Mouse (Mus musculus) liver, adult 2 months (tissue): Measurements from ENCODE around the gene Vstm2l. TPM values are rescaled to one million over a fixed set of nuclear protein-coding genes. Genes with fewer than 3 reads are reported as not detected.

Experiments
- DNase-seq: peaks from one replicate; pipeline ENCODE4 v3.0.0-alpha.2; 2011; ENCODE audit warnings: low read depth, low spot score; ENCODE audit errors: extremely low read depth
- H3K27ac ChIP-seq: fragments of 200-500 bp; replicated peaks from 2 replicates; pipeline ENCODE4 v1.5.1; 2012; ENCODE audit warnings: low read depth, mild to moderate bottlenecking, control low read depth, inconsistent platforms, low read length; ENCODE audit not compliant: insufficient read depth
- H3K27me3 ChIP-seq: fragments of 200-500 bp; 2 replicates; pipeline ENCODE4 v1.6.1; 2012; ENCODE audit warnings: mild to moderate bottlenecking, moderate library complexity, low read length, inconsistent platforms; ENCODE audit not compliant: control insufficient read depth, insufficient read depth
- H3K36me3 ChIP-seq: fragments of 200-500 bp; 2 replicates; pipeline ENCODE4 v1.6.1; 2012; ENCODE audit warnings: low read length, inconsistent platforms; ENCODE audit not compliant: control insufficient read depth, insufficient read depth
- H3K4me1 ChIP-seq: fragments of 200-500 bp; 2 replicates; pipeline ENCODE4 v1.6.1; 2011; ENCODE audit warnings: low read length; ENCODE audit not compliant: control insufficient read depth, insufficient read depth
- H3K4me3 ChIP-seq: fragments of 200-500 bp; 2 replicates; pipeline ENCODE4 v1.5.1; 2011; ENCODE audit warnings: low read depth, mild to moderate bottlenecking, control low read depth, low read length, moderate library complexity; ENCODE audit not compliant: insufficient read depth
- H3K79me2 ChIP-seq: fragments of 200-500 bp; 2 replicates; pipeline ENCODE4 v1.6.1; 2012; ENCODE audit warnings: inconsistent platforms, mild to moderate bottlenecking, low read length, moderate library complexity; ENCODE audit not compliant: control insufficient read depth, insufficient read depth
- H3K9ac ChIP-seq: fragments of 200-500 bp; 2 replicates; pipeline ENCODE4 v1.6.1; 2012; ENCODE audit warnings: low read depth, mild to moderate bottlenecking, control low read depth, inconsistent platforms, low read length
- CTCF ChIP-seq: fragments of 200-500 bp; IDR thresholded peaks from 2 replicates; pipeline ENCODE4 v1.5.1; 2011; ENCODE audit warnings: low read depth, low read length, control low read depth
- POLR2A ChIP-seq: fragments of 200-500 bp; IDR thresholded peaks from 2 replicates; pipeline ENCODE4 v1.6.1; 2011; ENCODE audit warnings: low read length, control low read depth; ENCODE audit not compliant: insufficient read depth; ENCODE audit errors: extremely low read depth
- WGBS: fragments of 180-500 bp; shearing (Covaris S2); methylation state at CpG from one replicate; pipeline ENCODE4 v1.1.7; 2018; 5-methylcytosine and 5-hydroxymethylcytosine counted together
- polyA plus RNA-seq: library from polyadenylated mRNA; depleted of rRNA; stranded (reverse); fragments of >200 nt; gene quantifications from 2 replicates; pipeline ENCODE4 v1.2.3, GENCODE M21; 2012
- total RNA-seq: library from RNA; depleted of rRNA; stranded (reverse); fragments of >200 nt; gene quantifications from 2 replicates; pipeline ENCODE4 v1.2.3, GENCODE M21; 2014

Vstm2l gene
- total and polyA plus RNA-seq, 2 experiments: not detected

DNA sequence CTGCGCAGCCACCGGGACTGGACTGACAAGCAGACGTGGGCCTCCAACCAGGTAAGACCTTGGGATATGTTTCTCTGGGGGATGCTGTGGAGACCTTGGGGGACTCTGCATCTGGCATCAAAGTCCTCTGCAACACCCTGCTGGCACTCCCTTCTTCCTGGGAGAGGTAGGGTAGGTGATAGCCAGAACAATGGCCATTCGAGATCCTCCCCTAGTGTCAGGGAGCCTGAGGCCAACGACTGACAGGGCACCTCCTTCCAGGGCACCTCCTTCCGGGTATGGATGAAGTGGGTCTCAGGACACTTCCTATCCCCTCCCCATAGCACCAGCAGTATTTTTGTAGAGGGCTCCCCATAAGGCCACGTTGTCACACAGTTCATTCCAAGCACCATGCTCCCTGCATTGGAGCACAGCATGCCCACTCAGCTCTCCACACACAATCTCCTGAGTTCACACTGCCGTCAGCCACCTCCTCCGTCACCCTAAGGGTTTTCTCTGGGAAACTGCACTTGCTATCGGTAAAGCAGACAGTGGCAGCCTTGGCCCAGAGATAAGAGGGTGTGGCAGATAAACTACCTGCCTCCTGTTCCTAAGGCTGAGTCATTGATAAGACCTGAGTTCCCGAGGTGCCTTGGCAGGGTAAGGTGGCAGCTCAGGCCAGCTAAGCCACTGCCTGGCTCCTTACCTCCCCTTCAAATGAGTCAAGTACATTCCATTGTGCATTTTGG, 21.2 kb downstream of the Vstm2l start:
- no peaks in the 10 kb centered on the region for H3K36me3 ChIP-seq
- no peak for TF ChIP-seq POLR2A
- TF ChIP-seq CTCF: no peak
- 0 out of 2 replicates have a peak, but pooled peaks cover 3% of the 10 kb centered on the region for H3K27me3 ChIP-seq
- no peak for DNase-seq
- no peak overlapping the region for H3K4me3 ChIP-seq
- H3K4me1 ChIP-seq: no peaks in the 10 kb centered on the region
- WGBS: 40% methylated on average over 11 of the region's 11 CpGs
- no peak overlapping the region for H3K9ac ChIP-seq
- no peak overlapping the region for H3K27ac ChIP-seq
- no peaks in the 10 kb centered on the region for H3K79me2 ChIP-seq

DNA sequence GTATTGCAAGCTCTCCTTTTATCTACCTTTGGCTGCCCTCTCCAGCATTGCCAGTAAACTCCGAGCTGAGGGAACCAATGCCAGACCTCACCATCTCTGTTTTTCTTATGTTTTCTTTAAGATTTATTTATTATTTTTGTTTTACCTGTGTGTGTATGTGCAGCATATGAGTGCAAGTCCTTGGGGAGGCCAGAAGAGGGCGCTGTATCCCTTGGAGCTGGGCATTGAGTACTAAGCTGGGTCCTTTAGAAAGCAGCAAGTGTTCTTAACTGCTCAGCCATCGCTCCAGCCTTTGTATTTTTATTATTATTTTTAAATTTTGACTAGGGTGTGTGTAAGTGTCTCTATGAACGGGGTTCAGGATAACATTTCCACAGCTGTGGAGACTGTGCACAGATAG, 22.2 kb downstream of the Vstm2l start:
- Histone ChIP-seq H3K27me3 (0 out of 2 replicates have a peak, but pooled peaks cover 8% of the 10 kb centered on the region), H3K27ac (no peak overlapping the region), H3K9ac (no peak overlapping the region), H3K4me3 (no peak overlapping the region), H3K79me2 (no peaks in the 10 kb centered on the region), H3K36me3 (no peaks in the 10 kb centered on the region), H3K4me1 (no peaks in the 10 kb centered on the region)
- no peak for DNase-seq
- 80% methylated on average over 4 of the region's 4 CpGs for WGBS
- TF ChIP-seq CTCF (no peak), POLR2A (no peak)

DNA sequence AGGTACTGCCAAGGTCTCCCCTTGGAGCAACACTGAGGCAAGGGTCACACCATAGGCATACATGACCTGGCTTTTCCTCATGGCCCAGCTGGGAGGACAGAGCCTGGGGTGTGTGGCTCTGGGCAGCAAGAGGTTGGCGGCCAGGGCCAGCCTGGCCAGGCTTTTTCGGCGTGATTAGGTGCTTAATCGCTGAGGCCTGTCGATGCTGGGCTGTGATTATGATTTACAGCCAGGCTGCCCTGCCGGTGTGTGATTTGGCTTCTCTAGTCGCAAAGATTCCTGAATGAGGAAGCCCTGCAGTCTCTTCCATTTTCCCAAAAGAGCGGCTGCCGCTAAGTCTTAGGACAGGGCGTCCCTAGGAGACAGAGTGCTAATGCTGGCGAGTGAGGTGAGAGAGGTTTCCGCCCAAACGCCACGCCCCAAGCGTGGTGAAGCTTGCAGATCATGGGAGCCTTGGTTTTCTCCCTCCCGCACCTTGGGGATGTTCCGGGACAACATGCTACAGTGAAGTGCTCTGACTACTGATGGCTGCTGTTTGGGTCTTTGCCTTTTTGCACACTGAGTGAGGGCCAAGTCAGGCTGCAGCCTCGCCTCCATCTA, 26.2 kb downstream of the Vstm2l start:
- Histone ChIP-seq H3K27me3 (peaks cover 18% of the 10 kb centered on the region), H3K36me3 (no peaks in the 10 kb centered on the region), H3K4me1 (peaks cover 1% of the 10 kb centered on the region; the same call in 1 of the 2 replicates), H3K4me3 (no peak overlapping the region), H3K9ac (no peak overlapping the region), H3K27ac (no peak overlapping the region), H3K79me2 (no peaks in the 10 kb centered on the region)
- WGBS: 9% methylated on average over 18 of the region's 18 CpGs
- no peak for DNase-seq
- no peak for TF ChIP-seq POLR2A
- TF ChIP-seq CTCF: no peak

DNA sequence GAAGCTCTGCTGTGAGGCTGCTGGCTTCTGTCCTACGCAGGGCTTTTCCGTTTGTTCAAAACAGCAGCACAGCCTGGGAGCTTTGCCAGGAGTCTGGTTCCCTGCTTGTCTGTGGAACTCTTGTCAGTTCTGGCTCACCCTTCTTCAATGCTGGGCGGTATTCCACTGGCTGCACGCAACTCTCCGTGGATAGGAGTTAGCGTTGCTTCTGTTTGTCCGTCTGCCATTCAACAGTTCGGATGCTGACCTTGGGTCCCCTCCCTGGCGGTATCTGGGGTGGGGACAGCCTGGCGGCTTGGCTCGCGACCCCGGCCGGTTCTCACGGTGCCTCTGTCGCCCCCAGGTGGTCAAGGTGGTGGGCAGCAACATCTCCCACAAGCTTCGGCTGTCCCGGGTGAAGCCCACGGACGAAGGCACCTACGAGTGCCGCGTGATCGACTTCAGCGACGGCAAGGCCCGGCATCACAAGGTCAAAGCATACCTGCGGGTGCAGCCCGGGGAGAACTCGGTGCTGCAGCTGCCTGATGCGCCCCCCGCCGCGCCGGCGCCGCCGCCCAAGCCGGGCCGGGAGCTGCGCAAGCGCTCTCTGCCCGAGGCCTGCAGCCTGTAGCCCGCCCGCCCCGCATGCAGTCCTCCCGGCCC, 29.2 kb downstream of the Vstm2l start:
- H3K36me3 ChIP-seq: no peaks in the 10 kb centered on the region
- no peak overlapping the region; the same call in 1 of the 2 replicates for H3K9ac ChIP-seq
- H3K4me3 ChIP-seq: peak overlapping the region; percentile 21; the same call in 1 of the 2 replicates
- TF ChIP-seq POLR2A (no peak), CTCF (peak; percentile 69)
- DNase-seq: peak; percentile 43
- no peaks in the 10 kb centered on the region for H3K79me2 ChIP-seq
- H3K4me1 ChIP-seq: peaks cover 1% of the 10 kb centered on the region; the same call in 1 of the 2 replicates
- 2% methylated on average over 47 of the region's 47 CpGs for WGBS
- no peak overlapping the region for H3K27ac ChIP-seq
- H3K27me3 ChIP-seq: peaks cover 16% of the 10 kb centered on the region

DNA sequence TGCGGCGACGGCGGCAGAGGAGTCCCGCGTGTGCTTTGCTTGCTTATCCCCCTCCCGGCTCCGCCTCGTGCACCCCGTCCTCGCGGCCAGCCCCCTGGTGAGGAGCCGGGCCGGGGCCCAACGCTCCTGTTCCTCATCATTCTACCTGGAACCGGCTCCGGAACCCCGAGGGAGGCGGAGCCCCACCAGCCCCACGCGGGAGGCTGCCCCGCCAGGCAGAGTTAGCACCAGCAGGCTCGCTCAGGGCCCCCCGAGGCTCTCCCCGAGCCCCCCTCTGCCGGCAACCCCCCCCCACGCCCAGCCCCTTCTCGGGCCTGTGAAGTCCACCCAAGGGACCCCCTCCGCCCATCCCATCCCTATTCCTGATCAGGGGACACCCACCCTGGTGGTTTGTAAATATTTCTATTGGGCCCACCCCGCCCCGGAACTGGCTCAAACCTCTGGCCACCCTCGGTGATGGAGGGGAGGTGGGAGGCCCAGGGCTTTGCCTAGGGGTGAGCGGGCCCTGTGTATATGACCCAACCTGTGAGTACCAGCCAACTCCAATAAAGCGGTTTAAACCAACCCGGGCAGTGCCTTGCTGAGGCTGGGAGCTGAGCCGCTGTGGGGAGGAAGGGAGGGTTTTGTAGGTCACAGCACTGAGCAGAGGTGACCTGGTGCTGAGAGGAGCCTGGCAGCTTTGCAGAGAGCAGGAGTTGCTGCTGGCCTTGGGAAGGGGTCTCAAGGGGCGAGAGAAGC, 29.9 kb downstream of the Vstm2l start:
- Histone ChIP-seq H3K4me3 (peak overlapping the region; percentile 21; the same call in 1 of the 2 replicates), H3K79me2 (no peaks in the 10 kb centered on the region), H3K36me3 (no peaks in the 10 kb centered on the region), H3K27me3 (peaks cover 16% of the 10 kb centered on the region), H3K27ac (no peak overlapping the region), H3K9ac (no peak overlapping the region), H3K4me1 (peaks cover 1% of the 10 kb centered on the region; the same call in 1 of the 2 replicates)
- TF ChIP-seq CTCF (no peak), POLR2A (no peak)
- 14% methylated on average over 37 of the region's 37 CpGs for WGBS
- no peak for DNase-seq
